Mouse (Mus musculus) embryonic fibroblast, embryonic 13.5 days (primary cell): ENCODE measurements around the gene Gpr87. TPM values are rescaled to one million over a fixed set of nuclear protein-coding genes. Genes with fewer than 3 reads are reported as not detected.

ENCODE experiments used
- H3K27ac ChIP-seq: 2 replicates; pipeline ENCODE4 v1.5.1; 2012; ENCODE audit warnings: low read length, control low read depth, inconsistent platforms; ENCODE audit not compliant: insufficient read depth
- H3K4me1 ChIP-seq: 2 replicates; pipeline ENCODE4 v1.6.1; 2011; ENCODE audit warnings: low read length; ENCODE audit not compliant: control insufficient read depth, insufficient read depth
- H3K4me3 ChIP-seq: 2 replicates; pipeline ENCODE4 v1.5.1; 2011; ENCODE audit warnings: mild to moderate bottlenecking, control low read depth, low read length; ENCODE audit not compliant: insufficient read depth
- CTCF ChIP-seq: IDR thresholded peaks from 2 replicates; pipeline ENCODE4 v1.5.1; 2011; ENCODE audit warnings: mild to moderate bottlenecking, control low read depth, low read length, moderate library complexity, borderline replicate concordance; ENCODE audit not compliant: insufficient read depth
- POLR2A ChIP-seq: IDR thresholded peaks from 2 replicates; pipeline ENCODE4 v1.6.1; 2011; ENCODE audit warnings: low read depth, mild to moderate bottlenecking, control low read depth, low read length, moderate library complexity
- polyA plus RNA-seq: library from polyadenylated mRNA; stranded (reverse); fragments of >200 nt; gene quantifications from 2 replicates; pipeline ENCODE4 v1.2.4, GENCODE M21; 2011; ENCODE audit warnings: low read depth; ENCODE audit not compliant: missing spikeins, insufficient read length

Gpr87 gene
- polyA plus RNA-seq, 1 experiment = not detected

GRCm38 (mm10) chr3:59212404-59212803 lies 17.5 kb upstream of the Gpr87 start:
- peaks cover 3% of the 10 kb centered on the region for H3K4me1 ChIP-seq
- TF ChIP-seq POLR2A = no peak
- TF ChIP-seq CTCF = no peak
- no peak overlapping the region for H3K27ac ChIP-seq
- H3K4me3 ChIP-seq = no peak overlapping the region

- no peak overlapping the region for H3K27ac ChIP-seq
- TF ChIP-seq POLR2A (no peak), CTCF (no peak)
- no peak overlapping the region for H3K4me3 ChIP-seq
Observed at GRCm38 (mm10) chr3:59211784-59212183, 16.9 kb upstream of the Gpr87 start.

GRCm38 (mm10) chr3:59210727-59211126 lies 15.8 kb upstream of the Gpr87 start, which contains the start of gene P2ry13:
P2ry13 (minus strand) TSS chr3:59210882.
- no peak for TF ChIP-seq CTCF
- TF ChIP-seq POLR2A = no peak
- H3K4me1 ChIP-seq = peaks cover 3% of the 10 kb centered on the region
- H3K27ac ChIP-seq = no peak within 1 kb of the TSS
- no peak within 1 kb of the TSS for H3K4me3 ChIP-seq

More at GRCm38 (mm10) chr3:59211784-59212183, 16.9 kb upstream of the Gpr87 start:
- peaks cover 3% of the 10 kb centered on the region for H3K4me1 ChIP-seq

GRCm38 (mm10) chr3:59210089-59210488 lies 15.2 kb upstream of the Gpr87 start:
- Histone ChIP-seq H3K4me3 (no peak overlapping the region), H3K4me1 (peaks cover 3% of the 10 kb centered on the region), H3K27ac (no peak overlapping the region)
- no peak for TF ChIP-seq CTCF

- no peak overlapping the region for H3K27ac ChIP-seq
- H3K4me3 ChIP-seq = no peak overlapping the region
Observed at GRCm38 (mm10) chr3:59208650-59209548, 14.0 kb upstream of the Gpr87 start.

GRCm38 (mm10) chr3:59205941-59206340 lies 11.0 kb upstream of the Gpr87 start:
- peaks cover 3% of the 10 kb centered on the region for H3K4me1 ChIP-seq
- TF ChIP-seq CTCF (no peak), POLR2A (no peak)
- no peak overlapping the region for H3K4me3 ChIP-seq
- no peak overlapping the region for H3K27ac ChIP-seq

More at GRCm38 (mm10) chr3:59208650-59209548, 14.0 kb upstream of the Gpr87 start:
- H3K4me1 ChIP-seq = peaks cover 3% of the 10 kb centered on the region
- TF ChIP-seq POLR2A (no peak), CTCF (no peak)

GRCm38 (mm10) chr3:59204719-59205503 lies 10.0 kb upstream of the Gpr87 start:
- TF ChIP-seq POLR2A = no peak
- TF ChIP-seq CTCF = no peak
- Histone ChIP-seq H3K4me3 (no peak overlapping the region), H3K4me1 (peaks cover 3% of the 10 kb centered on the region), H3K27ac (no peak overlapping the region)

- TF ChIP-seq CTCF (no peak), POLR2A (no peak)
- peaks cover 3% of the 10 kb centered on the region for H3K4me1 ChIP-seq
- H3K4me3 ChIP-seq = no peak overlapping the region
- no peak overlapping the region for H3K27ac ChIP-seq
Observed at GRCm38 (mm10) chr3:59203802-59204520, 9.1 kb upstream of the Gpr87 start.

- no peak overlapping the region for H3K4me3 ChIP-seq
- no peak for TF ChIP-seq CTCF
- no peak for TF ChIP-seq POLR2A
- no peak overlapping the region for H3K27ac ChIP-seq
- H3K4me1 ChIP-seq = no peaks in the 10 kb centered on the region
Observed at GRCm38 (mm10) chr3:59197329-59197948, 2.5 kb upstream of the Gpr87 start.
